Mouse (Mus musculus) activated CD4-positive, CD25-positive, alpha-beta regulatory T cell, adult 4 months (primary cell): Measurements from ENCODE around the gene Idh3g. TPM values are rescaled to one million over a fixed set of nuclear protein-coding genes. Genes with fewer than 3 reads are reported as not detected.
A peak's percentile ranks its signal among the peaks of the same experiment; 100 is the strongest.

Experiments
- ATAC-seq: one replicate; pipeline ENCODE4 v1.8.0; 2017
- polyA plus RNA-seq, 2 experiments: library from polyadenylated mRNA; unstranded; fragments of 100-300 nt; shearing (Covaris generic); gene quantifications; one replicate each; pipeline ENCODE4 v1.2.1; 2017

Idh3g gene
- polyA plus RNA-seq = 100 to 1,000 TPM; 167 to 173 TPM

DNA sequence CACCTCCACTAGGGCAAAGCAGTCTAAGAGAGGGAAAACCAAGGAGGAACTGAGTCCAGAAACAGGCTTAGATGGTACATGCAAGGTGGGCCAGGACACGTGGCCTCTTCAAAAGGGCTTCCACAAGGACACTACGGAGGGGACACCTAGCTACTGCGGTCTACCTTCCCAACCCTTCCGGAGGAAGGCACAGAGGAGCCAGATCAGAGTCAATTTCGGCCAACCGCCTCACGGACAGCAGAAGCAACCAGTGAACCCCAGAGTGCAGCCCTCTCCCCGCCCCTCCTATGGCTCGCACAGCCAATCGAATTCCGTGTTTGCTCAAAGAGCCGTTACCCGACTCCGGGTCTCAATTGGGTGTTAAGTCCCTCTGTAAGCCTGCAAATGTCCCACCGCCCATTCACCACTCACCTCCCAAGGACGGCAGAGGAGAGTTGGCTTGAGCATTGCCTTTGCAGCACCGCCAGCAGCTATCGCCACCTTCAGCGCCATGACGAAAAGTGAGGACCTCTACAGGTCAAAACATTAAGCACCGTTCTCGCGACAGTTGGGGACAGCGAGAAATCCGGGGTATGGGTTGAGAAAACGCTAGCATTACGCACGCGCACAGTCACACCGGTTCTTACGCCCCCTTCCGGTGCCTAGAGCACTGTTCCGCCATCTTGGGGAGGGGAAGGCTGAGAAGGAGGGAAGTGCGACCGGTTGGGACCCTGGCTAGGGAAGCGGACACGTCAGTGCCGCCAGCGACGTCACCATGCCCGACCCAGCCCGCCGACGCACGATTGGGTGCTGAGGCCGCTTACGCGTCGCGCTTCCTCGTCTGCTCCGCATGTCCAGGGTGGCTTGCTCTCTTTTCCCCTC is at the start of gene Idh3g, which contains the start of gene Ssr4:
Idh3g (minus strand) TSS at position 534 of the 861 bp plus-strand sequence.
Ssr4 (plus strand) TSS at position 665 of the 861 bp plus-strand sequence.
- ATAC-seq = peak; percentile 88

DNA sequence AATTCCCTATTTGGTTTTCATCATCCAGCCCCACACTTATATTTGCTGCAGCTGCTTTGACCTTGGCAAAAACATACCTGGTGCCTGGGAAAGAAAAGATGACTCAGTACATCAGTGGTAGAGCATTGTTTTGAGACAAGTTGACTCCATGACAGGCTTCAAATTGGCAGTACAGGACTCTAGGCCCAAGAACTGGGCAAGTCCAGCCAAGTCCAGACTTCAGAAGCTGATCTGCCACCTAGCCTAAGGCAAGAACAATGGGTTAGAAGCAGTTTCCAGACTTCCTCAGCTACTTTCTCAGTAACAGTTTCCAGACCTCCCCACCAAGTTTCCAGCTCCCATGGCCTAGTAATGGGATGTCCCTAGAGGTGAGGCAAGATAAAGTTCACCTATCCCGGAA is 49.0 kb upstream of the Idh3g start:
- no peak for ATAC-seq

DNA sequence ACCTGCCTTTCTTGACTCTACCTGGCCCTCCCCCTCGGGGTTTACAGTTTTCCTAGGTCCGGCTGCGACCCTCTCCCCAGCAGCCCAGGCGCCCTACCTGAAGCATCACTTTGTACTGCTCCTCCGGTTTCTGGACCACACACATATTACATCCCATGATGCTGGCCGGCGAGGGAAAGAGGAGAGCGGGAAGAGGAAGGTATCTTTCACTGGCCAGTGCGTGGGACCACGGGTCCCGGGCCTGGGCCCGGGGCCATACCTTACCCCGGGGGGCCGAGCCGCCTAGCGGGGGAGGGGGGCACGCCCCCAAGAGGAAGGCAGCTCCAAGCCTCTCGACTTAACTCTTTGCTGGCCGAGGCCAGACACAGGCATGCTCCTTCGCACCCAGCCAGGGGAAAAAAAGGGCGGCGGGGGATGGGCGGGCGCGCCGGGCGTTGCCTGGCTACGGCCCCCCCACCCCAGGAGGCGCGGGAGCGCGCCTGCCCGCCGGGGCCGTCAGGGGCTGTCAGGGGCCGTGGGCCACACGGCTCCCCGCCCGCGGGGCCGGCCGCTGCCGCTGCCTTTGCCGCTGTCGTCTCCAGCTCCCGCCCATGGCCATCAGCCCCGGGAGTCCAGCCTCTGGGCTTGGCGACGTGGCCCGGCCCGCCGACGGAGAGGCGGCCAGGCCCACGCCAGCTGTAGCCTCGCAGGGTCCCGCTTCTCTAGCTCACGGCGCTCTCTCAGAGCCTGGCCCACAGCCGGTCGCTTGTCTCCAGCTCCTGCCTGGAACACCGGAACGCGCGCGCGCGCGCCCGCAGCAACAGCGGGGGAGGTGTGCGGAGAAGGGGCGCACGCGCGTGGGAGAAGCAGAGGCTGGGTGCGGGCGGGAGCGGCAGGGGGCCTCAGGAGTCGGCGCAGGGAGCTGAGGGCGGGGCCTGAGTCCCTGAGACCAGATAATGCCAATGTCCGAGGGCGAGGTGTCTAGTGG is 37.8 kb upstream of the Idh3g start, which contains the start of gene Pdzd4:
Pdzd4 (minus strand) TSS at position 785 of the 967 bp plus-strand sequence.
- ATAC-seq = no peak

DNA sequence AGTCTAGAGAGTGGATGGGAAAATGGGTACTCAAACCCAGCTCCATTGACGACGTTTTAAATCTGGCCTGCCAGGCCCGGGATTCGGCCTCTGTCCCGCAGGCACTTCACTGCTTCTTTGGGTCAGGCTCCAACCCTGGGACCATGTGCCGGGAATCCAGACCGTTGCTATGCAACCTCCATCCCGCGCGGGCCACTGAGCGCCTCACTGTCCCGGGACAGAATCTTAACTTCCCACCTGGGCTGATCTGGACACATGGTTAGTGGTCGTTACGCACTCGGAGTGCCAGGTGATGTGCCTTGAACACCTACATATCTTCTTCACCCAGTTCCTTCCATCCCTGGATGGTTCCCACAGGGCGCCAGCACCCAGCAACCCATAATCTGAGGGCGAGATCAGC is 37.0 kb upstream of the Idh3g start:
- ATAC-seq = no peak

DNA sequence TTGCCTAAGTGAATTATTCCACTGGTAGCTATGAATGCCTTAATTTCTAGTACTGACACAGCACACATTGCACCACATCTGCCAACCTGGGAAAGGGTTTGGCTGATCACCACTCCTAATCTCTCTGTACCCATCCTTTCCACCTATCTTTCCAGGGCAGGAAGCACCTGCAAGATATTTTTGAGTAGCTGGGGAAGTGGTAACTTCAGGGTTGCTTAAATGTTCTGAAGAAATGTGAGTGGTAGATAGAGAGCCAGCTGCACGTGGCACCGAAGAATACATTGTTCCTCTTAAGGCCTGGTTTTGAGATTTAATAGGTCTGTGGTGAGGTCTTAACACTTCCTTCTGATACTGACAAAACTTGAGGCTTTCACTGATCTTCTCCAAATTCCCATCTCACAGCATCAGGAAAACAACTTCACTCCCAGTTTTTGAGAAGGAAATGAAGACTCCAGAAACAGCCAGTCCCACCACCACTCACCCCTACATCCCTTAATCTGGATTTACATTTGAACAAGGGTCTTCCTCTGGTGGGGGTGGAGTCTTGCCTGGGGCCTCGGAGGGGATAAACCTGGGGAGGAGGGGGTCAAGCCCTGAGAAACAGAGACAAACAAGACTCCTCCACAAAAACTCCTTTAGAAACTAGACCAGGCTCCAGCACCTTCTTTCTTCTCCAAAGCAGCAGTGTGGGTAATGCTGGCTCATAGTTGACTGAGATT is 30.1 kb upstream of the Idh3g start:
- ATAC-seq = no peak

DNA sequence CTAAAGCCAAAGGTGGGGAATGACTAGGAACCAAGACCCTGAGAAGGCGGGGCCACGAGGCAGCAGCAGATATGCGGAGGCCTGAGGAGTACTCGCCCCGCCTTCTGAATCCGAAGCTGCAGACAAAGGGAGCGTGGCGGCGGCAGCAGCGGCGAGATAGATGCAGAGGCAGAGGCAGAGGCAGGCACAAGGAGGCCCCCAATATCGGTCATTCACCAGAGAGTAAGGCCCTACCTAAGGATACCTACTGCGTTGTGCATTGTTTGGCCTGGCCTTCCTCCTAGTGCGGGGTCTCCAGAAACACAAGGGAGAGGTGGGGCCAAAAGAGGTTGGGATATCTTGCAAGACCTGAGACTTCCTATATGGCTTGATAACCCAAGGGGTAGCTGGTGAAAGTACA is 28.4 kb upstream of the Idh3g start:
- no peak for ATAC-seq

DNA sequence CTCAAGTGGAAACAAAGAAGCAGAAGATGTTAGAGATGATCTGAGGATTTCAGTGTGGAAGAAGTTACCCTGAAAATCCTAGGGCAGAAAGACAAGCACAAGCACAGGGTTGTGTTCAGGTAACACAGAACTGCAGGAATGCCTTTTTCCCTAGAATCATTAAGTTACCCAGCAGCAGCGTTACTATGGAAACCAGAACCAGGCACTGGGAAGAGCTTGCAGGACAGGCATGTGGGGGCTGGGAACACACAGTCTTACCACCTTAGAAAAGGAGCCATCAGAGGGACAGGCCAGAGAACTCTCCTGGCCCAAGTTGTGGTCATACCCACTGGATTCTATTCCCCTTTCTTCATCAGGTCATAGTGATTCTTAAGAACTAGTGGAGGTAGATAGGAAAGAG is 19.1 kb upstream of the Idh3g start:
- ATAC-seq = no peak

DNA sequence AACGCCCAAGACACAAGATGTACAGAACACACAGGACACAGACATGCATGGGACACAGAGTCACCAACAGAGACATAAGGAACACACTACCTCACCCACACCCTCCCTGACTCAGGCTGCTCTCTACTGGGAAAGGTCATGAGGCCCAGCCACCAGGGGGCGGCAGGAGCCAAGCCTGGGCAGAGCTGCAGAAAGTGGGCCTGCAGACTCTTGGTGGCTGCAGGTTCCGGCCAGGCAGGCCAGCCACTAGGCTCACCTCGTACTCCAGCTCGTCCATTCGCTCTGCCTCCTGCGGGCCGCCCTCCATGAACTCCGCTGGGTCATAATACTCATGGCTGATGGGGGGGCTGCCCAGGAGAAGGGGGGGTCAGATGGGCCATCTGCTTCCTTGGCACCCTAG is 11.8 kb upstream of the Idh3g start:
- peak; percentile 61 for ATAC-seq

DNA sequence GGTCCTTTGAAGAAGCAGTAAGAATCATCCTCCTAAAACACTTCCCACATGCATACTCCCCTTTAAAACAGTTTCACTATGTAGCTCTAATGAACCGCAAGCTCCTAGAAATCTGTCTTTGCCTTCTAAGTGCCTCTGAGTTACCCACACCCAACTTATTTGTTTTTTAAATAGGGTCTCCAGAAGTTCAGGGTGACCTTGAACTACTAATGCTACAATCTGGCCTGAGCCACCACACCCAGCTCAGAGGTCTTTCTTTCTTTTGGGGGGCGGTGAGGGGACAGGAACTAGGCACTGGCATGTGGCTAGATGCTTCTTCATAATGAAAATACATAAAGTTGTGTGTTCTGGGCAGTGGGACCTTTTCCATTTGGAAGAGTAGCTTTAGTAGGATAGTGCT is 10.8 kb upstream of the Idh3g start:
- ATAC-seq = no peak

DNA sequence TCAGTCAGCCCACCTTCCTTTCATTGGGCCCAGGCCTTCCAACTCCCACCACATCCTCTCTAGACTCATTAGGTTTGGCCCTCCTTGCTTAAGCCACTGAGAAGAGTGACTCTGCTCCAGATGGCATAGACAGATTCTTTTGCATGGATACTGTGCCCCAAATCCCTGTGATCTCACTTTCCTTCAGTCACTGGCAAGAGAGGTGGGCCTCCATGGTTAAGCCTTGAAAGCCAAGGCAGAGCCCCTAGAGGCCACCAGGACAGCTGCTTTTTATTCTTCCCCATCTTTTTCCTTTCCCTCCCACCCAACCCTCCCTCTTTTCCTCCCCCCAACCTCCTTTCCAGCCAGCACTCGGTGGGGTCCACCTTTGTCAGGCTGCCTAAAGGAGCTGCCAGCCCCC is 6.8 kb upstream of the Idh3g start:
- ATAC-seq = no peak

DNA sequence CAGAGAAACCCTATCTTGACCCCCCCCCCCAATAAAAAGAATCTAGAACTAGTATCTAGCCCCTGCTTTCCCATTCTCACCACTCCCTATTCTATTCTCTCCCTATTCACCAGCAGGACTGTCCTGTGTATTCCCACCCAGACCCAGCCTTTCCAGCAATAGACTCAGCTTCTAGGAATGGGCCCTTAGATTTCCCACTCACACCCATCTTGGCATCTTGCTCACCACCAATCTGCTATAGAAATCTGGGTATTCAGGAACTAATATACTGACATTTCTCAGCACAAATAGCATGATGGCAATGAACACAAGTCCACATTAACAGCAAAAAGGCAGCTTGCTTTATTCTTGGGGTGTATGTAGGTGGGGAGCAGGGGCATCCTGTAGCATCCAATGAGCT is 6.3 kb upstream of the Idh3g start:
- ATAC-seq = no peak

DNA sequence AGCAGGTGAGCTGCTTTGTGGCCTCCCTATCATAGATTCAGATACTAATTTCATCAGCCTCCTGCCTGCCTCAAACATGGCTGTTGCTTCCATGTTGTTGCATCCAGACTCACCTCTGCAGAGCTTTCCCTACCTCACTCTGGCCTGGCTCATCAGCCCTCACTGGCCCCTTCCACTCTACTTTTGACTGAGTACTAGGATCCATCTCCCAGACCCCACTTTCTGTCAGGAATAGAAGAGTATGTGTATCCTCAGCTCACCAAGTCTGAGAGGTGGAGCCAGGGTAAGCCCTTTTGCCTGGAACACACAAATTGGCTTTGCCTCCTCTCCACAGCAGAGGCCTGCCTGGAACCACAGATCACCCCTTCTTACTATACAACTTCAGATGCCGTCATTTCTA is 1.8 kb upstream of the Idh3g start:
- ATAC-seq = no peak

DNA sequence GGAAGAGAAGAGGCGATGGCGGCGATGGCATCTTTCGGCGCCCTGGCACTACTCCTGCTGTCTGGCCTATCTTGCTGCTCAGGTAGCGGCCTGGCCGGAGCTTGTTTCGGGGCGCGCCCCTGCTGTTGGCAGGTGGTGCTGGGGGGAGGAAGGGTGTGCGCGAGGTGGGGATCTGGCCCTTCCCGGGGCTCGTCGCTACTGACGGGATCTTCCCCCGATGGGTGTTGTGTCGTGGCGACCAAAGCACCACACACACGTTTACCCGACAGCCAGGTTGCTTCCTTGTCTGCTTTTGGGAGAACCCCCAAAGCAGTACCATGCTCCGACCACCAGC is 495 bp upstream of the Idh3g start:
- ATAC-seq = peak; percentile 20

DNA sequence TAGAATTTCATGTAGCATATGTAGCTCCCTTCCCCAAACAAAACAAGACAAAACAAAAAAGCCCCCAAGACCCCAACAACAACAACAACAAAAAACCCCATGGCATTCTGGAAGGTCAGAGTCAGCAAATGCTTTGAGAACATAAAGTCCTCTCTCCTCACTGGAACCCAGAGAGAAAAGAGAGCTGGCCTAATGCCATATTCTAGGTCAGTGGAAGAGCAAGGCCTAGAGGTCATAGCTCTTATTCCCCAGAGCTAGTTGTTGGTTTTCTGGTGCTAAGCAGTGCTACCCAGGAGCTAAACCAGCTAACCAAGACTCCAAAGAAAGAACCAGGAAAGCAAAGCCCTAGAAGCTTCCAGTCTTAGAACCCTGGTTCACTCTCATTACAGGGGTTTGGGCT is 1.0 kb downstream of the Idh3g start:
- no peak for ATAC-seq

DNA sequence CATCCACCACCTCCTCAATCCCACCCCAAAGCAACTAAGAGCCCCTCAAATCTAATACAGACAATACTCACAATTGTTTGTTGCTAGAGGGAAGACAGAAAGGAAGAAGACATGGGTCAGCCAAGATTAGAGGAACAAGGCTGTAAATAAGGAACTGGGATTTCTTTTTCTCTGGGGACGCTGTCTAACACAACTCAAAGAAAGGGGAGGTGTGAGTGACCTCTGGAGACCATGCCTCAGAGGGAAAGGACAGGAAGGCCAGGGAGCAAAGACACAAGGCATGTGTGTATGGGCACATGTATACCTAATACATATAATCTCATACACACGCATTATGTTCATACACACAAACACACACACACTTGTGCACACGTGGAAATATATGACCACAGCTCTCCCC is 4.5 kb downstream of the Idh3g start:
- ATAC-seq = no peak

DNA sequence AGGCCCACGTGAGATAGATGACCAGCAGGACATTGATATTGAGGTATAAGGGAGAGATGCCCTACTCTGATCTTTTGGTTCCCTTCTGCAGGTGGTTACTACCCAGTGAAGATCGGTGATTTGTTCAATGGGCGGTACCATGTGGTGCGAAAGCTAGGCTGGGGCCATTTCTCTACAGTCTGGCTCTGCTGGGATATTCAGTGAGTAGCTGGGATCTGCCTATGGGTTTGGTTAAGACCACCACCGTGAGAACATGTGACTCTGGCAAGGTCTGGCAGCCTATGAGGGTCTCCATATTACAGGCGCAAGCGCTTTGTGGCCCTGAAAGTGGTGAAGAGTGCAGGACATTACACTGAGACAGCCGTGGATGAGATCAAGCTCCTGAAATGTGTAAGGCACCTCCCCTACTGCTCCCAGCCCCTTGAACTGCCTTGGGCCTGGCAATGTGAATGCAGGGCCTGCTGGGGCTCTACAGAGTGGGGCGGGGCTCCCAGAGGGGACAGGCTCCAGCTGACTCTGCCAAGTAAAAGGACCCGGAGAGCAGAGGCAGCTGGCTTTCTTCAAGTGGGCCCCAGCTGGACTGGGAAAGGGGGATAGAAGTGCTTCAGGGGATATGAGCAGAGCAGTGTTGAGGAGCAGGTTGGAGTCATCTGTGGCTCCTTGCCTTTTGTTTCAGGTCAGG is 11.8 kb downstream of the Idh3g start:
- no peak for ATAC-seq

DNA sequence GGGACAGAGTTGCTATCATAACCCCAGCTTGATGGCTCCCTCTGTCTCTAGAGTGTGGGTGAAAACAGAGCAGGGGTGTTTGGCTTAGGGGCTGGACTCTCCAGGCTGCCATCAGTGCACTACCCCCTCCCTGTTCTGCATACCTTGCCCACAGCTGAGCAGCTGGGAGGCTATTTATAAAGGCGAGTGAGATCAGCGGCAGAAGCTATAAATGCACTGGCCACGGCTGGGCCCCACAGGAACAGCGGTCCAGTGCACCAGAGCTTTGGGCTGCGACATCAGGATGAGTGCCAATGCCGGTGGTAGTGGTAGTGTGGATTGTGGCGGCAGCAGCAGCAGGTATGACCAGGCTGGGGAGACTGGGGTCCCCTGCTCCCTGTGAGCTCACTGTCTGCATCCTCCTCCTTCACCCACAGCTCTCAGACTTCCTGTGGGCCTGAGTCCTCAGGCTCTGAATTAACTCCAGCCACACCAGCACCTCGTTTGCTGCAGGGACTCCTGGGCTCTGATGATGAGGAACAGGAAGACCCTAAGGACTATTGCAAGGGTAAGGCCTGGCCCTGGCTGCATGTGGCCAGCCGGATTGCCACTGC is 12.4 kb downstream of the Idh3g start, which contains the start of gene Srpk3:
Srpk3 (plus strand) TSS at position 238 of the 593 bp plus-strand sequence.
- no peak for ATAC-seq

DNA sequence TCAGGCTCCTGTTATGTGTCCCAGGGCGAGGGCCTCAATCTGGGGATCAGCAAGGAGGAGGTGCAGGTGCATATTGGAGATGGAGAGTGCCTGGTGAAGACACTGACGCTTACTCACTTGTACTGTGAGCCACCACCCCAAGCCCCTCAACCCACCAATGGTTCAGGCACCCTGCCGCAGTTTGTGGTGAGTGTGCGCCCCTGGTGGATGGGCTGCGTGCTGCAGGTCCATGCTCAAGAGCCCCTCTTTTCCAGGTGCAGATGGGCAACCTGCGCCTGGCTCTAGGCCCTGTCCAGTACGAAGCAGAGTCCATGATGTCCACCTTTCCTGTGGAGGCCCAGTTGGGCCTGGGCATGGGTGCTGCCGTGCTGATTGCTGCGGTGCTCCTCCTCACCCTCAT is 19.4 kb downstream of the Idh3g start:
- ATAC-seq = no peak

DNA sequence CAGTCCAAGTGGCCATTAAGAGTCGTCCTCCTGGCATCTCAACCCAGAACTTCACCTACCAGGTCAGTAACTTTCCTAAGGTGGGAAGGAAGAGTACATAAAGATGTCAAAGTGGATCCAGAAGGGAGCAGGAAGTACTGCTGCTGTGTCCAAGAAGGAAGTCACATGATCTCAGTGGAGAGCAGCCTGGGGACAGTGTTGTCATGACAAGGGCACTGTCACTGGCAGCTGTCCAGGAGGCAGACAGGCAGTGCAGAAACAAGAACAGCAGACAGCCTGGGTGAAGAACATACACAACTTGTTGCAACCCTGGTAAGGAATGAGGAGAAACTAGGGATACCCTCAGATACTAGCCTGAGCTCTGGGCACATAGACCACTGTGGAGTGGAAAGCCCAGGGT is 21.4 kb downstream of the Idh3g start:
- no peak for ATAC-seq

DNA sequence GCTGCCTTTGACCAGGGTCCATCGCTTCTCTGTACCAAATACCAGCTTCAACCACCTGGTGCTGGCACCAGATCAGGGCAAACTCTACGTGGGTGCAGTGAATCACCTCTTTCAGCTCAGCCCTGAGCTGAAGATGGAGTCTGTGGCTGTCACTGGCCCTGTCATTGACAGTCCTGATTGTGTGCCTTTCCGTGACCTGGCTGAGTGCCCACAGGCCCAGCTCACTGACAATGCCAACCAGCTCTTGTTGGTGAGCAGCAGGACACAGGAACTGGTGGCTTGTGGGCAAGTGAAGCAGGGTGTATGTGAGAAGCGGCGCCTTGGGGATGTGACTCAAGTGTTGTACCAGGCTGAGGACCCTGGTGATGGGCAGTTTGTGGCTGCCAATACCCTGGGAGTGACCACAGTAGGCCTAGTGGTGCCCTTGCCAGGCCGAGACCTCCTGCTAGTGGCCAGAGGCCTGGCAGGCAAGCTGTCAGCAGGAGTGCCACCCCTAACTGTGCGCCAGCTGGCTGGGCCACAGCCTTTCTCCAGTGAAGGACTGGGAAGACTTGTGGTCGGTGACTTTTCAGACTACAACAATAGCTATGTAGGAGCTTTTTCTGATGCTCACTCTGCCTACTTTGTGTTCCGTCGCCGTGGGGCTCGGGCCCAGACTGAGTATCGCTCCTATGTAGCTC is 27.9 kb downstream of the Idh3g start:
- ATAC-seq = no peak
